Mouse (Mus musculus) midbrain, postnatal 0 days (tissue): ENCODE results near the gene Rfc5. TPM values are rescaled to one million over a fixed set of nuclear protein-coding genes. Genes with fewer than 3 reads are reported as not detected.

Experiments
- ATAC-seq: fragments of 200-750 bp; cut with Nextera tagmentation; 2 replicates; pipeline ENCODE4 v1.8.0; 2017; ENCODE audit warnings: moderate number of reproducible peaks, mild to moderate bottlenecking, moderate TSS enrichment, moderate library complexity; ENCODE audit not compliant: low FRiP score
- DNase-seq: peaks from one replicate; pipeline ENCODE4 v3.0.0-alpha.2; 2015; ENCODE audit warnings: low spot score
- H3K27ac ChIP-seq: fragments of 300-500 bp; sonication (generic); 2 replicates; pipeline ENCODE4 v1.5.1; 2014; ENCODE audit warnings: low read depth, mild to moderate bottlenecking, low read length, mixed read lengths
- H3K27me3 ChIP-seq: fragments of 300-500 bp; sonication (generic); 2 replicates; pipeline ENCODE4 v1.6.1; 2014; ENCODE audit warnings: low read length, control low read depth, mixed read lengths; ENCODE audit not compliant: insufficient read depth
- H3K36me3 ChIP-seq: fragments of 300-500 bp; sonication (generic); 2 replicates; pipeline ENCODE4 v1.6.1; 2014; ENCODE audit warnings: low read length, control low read depth, mixed read lengths; ENCODE audit not compliant: insufficient read depth
- H3K4me1 ChIP-seq: fragments of 300-500 bp; sonication (generic); 2 replicates; pipeline ENCODE4 v1.6.1; 2014; ENCODE audit warnings: mild to moderate bottlenecking, control low read depth, antibody characterized with exemption, low read length, mixed read lengths; ENCODE audit not compliant: insufficient read depth
- H3K4me2 ChIP-seq: fragments of 300-500 bp; sonication (generic); 2 replicates; pipeline ENCODE4 v1.6.1; 2014; ENCODE audit warnings: low read depth, mild to moderate bottlenecking, low read length, mixed read lengths; ENCODE audit not compliant: poor library complexity, severe bottlenecking
- H3K4me3 ChIP-seq: fragments of 300-500 bp; sonication (generic); 2 replicates; pipeline ENCODE4 v1.5.1; 2014; ENCODE audit warnings: low read depth, mild to moderate bottlenecking, low read length, moderate library complexity
- H3K9ac ChIP-seq: fragments of 300-500 bp; sonication (generic); replicated peaks from 2 replicates; pipeline ENCODE4 v1.6.1; 2014; ENCODE audit warnings: mild to moderate bottlenecking, low read length, moderate library complexity, mixed read lengths; ENCODE audit not compliant: poor library complexity, severe bottlenecking
- H3K9me3 ChIP-seq: fragments of 300-500 bp; sonication (generic); 2 replicates; pipeline ENCODE4 v1.6.1; 2016; ENCODE audit warnings: low read length, control low read depth
- CTCF ChIP-seq: IDR thresholded peaks from 2 replicates; pipeline ENCODE4 v1.5.1; 2016; ENCODE audit warnings: antibody characterized with exemption, mild to moderate bottlenecking
- WGBS: fragments of 180-500 bp; shearing (Covaris S2); extraction: QIAGEN DNeasy Blood & Tissue Kit; methylation state at CpG from one replicate; pipeline ENCODE4 v1.1.7; 2014; 5-methylcytosine and 5-hydroxymethylcytosine counted together
- polyA plus RNA-seq: library from polyadenylated mRNA; unstranded; fragments of >200 nt; fragmentation: Nextera tagmentation; extraction: Ambion mirVana; gene quantifications from 2 replicates; pipeline ENCODE4 v1.2.1, GENCODE M21; 2015
- total RNA-seq: library from RNA; depleted of rRNA; stranded (reverse); fragments of >200 nt; gene quantifications from 2 replicates; pipeline ENCODE4 v1.2.3, GENCODE M21; 2014

Gene Rfc5
- total and polyA plus RNA-seq, 2 experiments from 2014 or later, result 12.0 to 22.0 TPM

DNA sequence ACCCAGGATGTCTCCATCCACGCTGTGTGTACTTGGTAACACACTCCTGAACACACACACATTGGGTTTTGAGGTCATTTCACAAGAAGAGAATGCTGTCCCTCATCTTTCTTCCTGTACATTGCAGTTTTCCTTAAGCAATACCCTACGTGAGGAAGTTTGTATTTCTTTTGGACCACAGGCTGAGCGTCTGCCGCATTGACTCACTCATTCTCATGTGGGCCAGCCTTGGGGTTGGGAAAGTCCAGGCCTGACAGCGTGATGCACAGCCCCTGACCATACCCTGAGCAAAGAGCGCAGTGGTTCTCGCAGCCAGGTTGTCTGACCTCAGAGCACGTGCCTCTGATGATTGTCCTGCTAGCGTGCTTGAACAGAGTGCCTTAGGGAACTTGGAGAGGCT is 15.4 kb downstream of the Rfc5 start:
- Histone ChIP-seq H3K27ac (no peak overlapping the region), H3K4me2 (no peak overlapping the region), H3K4me1 (no peaks in the 10 kb centered on the region), H3K36me3 (peaks cover 69% of the 10 kb centered on the region), H3K9me3 (no peaks in the 10 kb centered on the region), H3K4me3 (no peak overlapping the region), H3K27me3 (no peaks in the 10 kb centered on the region), H3K9ac (no peak overlapping the region)
- DNase-seq, result no peak
- WGBS, result 94% methylated on average over 9 of the region's 9 CpGs
- no peak for ATAC-seq
- no peak for TF ChIP-seq CTCF

DNA sequence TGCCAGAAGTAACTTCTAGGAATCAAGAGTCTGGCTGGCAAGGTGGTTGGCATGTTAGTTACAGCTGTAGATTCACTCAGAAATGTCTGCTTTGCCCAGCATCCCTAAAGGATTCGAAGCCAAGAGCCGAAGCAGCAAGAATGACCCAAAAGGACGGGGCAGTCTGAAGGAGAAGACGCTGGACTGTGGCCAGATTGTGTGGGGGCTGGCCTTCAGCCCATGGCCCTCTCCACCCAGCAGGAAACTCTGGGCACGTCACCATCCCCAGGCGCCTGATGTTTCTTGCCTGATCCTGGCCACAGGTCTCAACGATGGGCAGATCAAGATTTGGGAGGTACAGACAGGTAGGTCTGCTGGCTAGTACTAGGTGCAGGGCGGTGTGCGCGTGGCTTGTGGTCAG is 18.3 kb downstream of the Rfc5 start:
- H3K4me1 ChIP-seq, result no peaks in the 10 kb centered on the region
- H3K36me3 ChIP-seq, result peaks cover 74% of the 10 kb centered on the region
- H3K4me3 ChIP-seq, result no peak overlapping the region
- ATAC-seq (no peak), DNase-seq (no peak)
- H3K27me3 ChIP-seq, result no peaks in the 10 kb centered on the region
- WGBS, result 89% methylated on average over 10 of the region's 10 CpGs
- no peak overlapping the region for H3K9ac ChIP-seq
- no peak for TF ChIP-seq CTCF
- H3K9me3 ChIP-seq, result no peaks in the 10 kb centered on the region
- no peak overlapping the region for H3K27ac ChIP-seq
- no peak overlapping the region for H3K4me2 ChIP-seq

DNA sequence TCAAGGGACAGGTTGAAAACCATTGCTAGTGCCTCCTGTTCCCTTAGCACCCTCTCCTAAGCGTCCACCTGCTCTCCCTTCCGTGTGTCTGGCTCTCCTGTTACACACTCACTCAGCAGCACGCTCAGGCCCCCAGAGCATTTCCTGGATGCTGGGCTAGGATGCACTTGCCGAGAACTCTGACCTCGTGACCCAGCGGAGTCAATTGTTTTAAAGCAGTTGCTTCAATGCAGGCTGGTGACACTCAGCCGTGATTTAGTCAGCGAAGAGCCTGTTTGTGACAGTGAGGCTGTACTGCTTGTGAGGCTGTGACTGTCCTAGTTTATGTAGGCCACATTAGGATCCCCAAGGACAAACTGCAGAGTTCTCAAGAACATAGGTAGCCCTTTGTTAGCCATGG is 21.6 kb downstream of the Rfc5 start:
- Histone ChIP-seq H3K27ac (no peak overlapping the region), H3K4me1 (no peaks in the 10 kb centered on the region), H3K9me3 (no peaks in the 10 kb centered on the region), H3K36me3 (peaks cover 67% of the 10 kb centered on the region), H3K27me3 (no peaks in the 10 kb centered on the region), H3K4me2 (no peak overlapping the region), H3K4me3 (no peak overlapping the region), H3K9ac (no peak overlapping the region)
- no peak for ATAC-seq
- no peak for DNase-seq
- TF ChIP-seq CTCF, result no peak
- WGBS, result 74% methylated on average over 8 of the region's 8 CpGs

DNA sequence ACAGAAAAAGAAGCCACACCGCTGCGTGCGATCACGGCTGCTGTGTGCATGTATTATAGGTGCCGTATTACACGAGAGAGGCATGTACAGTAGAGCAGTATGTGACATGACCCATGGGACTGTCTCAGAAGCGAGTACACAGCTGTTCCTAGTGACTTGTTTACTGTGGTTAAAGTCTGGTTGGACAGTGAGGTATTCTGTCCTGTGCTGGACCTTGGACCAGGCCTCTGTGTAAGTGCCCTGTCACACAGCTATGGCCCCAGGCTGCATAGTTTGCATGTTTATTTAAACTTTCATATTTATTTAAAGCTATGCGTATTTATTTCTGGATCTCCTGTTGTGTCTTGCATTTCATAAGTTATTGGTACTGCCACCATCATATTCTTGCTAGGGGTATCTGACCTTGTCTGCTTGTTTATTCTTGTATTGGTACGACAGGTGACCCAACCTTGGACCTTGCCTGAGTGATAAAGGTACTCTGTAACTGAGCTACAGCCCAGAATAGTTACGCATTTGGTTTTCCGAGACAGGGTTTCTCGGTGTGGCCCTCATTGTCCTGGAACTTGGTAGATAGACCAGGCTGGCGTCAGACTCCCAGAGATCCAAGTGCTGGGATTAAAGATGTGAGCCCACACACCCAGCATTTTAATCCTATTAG is 22.8 kb downstream of the Rfc5 start:
- H3K27ac ChIP-seq, result no peak overlapping the region
- H3K4me3 ChIP-seq, result no peak overlapping the region
- DNase-seq, result no peak
- peaks cover under 1% of the 10 kb centered on the region; the same call in 1 of the 2 replicates for H3K4me1 ChIP-seq
- H3K9me3 ChIP-seq, result no peaks in the 10 kb centered on the region
- no peak overlapping the region for H3K9ac ChIP-seq
- 86% methylated on average over 13 of the region's 13 CpGs for WGBS
- peaks cover 56% of the 10 kb centered on the region for H3K36me3 ChIP-seq
- no peak for ATAC-seq
- H3K4me2 ChIP-seq, result no peak overlapping the region
- TF ChIP-seq CTCF, result no peak
- no peaks in the 10 kb centered on the region for H3K27me3 ChIP-seq

DNA sequence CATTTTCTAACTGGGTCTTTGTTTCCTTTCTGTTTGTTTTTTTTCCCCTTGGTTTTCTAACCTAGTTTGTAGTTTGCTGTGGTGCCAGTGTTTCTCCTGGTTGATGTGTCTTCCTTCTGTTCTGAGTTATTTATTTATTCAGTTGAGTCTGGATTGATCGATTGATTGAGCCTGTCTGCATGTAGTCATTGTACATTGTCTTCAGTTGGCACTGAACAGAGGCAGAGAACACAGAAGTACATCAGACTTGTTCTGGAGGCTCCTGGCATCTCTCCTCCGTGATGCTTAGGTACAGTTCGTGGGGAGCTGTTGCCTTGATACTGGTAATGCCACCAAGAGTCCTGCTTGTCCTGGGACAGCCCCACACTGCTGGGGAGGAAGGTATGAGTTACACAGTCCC is 24.0 kb downstream of the Rfc5 start:
- DNase-seq (no peak), ATAC-seq (no peak)
- Histone ChIP-seq H3K4me3 (no peak overlapping the region), H3K36me3 (peaks cover 44% of the 10 kb centered on the region), H3K4me2 (no peak overlapping the region), H3K27ac (no peak overlapping the region), H3K9ac (no peak overlapping the region), H3K9me3 (no peaks in the 10 kb centered on the region), H3K27me3 (no peaks in the 10 kb centered on the region), H3K4me1 (peaks cover 9% of the 10 kb centered on the region; the same call in 1 of the 2 replicates)
- WGBS, result 80% methylated on average over 3 of the region's 3 CpGs
- TF ChIP-seq CTCF, result no peak

DNA sequence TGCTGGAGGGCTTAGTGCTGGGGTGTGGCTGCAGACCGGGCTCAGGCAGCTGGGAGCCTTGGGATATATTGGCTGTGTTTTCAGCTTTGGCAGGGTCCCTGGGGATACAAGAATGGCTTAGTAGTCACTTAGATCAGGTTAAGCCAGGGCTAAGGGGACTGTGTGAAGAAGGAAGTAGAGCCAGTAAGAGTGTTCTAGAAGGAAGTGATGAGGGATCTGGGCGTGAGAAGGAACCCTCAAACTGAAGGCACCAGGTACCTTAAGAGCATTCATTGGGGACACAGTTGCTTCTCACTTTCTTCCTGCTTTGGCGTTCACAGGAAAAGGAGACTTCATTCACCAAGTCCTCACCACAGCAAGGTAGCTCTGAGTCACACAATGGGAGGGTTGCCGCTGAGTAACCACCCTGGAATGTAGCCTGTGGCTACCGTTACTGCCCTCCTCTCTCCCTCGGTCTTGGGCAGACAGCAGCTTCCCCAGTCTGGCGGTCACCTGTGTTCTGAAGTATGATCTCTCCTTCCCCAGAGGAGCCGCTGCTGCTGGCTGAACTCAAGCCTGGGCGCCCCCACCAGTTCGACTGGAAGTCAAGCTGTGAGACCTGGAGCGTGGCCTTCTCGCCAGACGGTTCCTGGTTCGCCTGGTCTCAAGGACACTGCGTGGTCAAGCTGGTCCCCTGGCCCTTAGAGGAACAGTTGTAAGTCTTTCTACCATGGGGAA is 25.6 kb downstream of the Rfc5 start:
- Histone ChIP-seq H3K4me1 (peaks cover 9% of the 10 kb centered on the region), H3K27me3 (no peaks in the 10 kb centered on the region), H3K4me3 (no peak overlapping the region), H3K4me2 (no peak overlapping the region), H3K36me3 (peaks cover 34% of the 10 kb centered on the region), H3K9me3 (no peaks in the 10 kb centered on the region), H3K27ac (no peak overlapping the region), H3K9ac (no peak overlapping the region)
- no peak for TF ChIP-seq CTCF
- ATAC-seq (no peak), DNase-seq (no peak)
- 50% methylated on average over 15 of the region's 15 CpGs for whole genome bisulfite sequencing
